Mouse (Mus musculus): Measurements from ENCODE around the gene Tmem252.
"Not testable (repeated sequence)": the region's sequence is repeated elsewhere in the genome, so short reads cannot be mapped to it uniquely, and the experiment has no call there.

DNA sequence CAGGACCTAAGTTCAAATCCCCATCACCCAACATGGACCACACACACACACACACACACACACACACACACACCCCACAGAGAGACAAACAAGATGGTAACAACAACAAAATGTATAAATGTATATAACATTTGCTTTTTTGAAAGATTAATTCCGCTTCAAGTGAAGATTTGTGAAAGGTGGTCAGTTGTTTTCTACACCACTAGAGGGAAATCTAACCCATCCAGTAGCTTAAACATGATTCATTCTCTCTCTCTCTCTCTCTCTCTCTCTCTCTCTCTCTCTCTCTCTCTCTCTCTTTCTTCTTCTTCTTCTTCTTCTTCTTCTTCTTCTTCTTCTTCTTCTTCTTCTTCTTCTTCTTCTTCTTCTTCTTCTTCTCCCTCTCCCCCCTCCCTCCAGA, 29.4 kb downstream of the Tmem252 start:
- TF ChIP-seq MXI1, NELFE, TCF12 (IDR thresholded peaks at IDR 0.05; ENCODE audit: low read depth, low read length): not testable (repeated sequence)
